Mouse (Mus musculus): ENCODE data around the gene Sh3bgrl. TPM values are rescaled to one million over a fixed set of nuclear protein-coding genes. Genes with fewer than 3 reads are reported as not detected.

The Sh3bgrl gene
- polyA plus RNA-seq, 1 experiment from 2014 or later: 57.1 TPM

GRCm38 (mm10) chrX:109087073-109087472 is 8.1 kb upstream of the Sh3bgrl start:
- Histone ChIP-seq H3K9me3 (replicated peaks; ENCODE audit: low read length) (no peaks in the 10 kb centered on the region), H3K4me2 (ENCODE audit: low read length) (no peak overlapping the region), H3K4me3 (replicated peaks; ENCODE audit: low read depth, low read length) (no peak overlapping the region), H3K4me1 (replicated peaks; ENCODE audit: insufficient read depth, low read length) (no peaks in the 10 kb centered on the region), H3K27me3 (ENCODE audit: insufficient read depth, low read length) (no peaks in the 10 kb centered on the region), H3K27ac (no peak overlapping the region), H3K9ac (ENCODE audit: low read depth, low read length) (no peak overlapping the region), H3K36me3 (ENCODE audit: insufficient read depth, low read length) (no peaks in the 10 kb centered on the region)
- no peak for ATAC-seq (replicated peaks; ENCODE audit: low FRiP score, low read depth)
- no peak for DNase-seq (ENCODE audit: low spot score)
- no peak for TF ChIP-seq CTCF (IDR thresholded peaks at IDR 0.05; ENCODE audit: low read depth)

DNA sequence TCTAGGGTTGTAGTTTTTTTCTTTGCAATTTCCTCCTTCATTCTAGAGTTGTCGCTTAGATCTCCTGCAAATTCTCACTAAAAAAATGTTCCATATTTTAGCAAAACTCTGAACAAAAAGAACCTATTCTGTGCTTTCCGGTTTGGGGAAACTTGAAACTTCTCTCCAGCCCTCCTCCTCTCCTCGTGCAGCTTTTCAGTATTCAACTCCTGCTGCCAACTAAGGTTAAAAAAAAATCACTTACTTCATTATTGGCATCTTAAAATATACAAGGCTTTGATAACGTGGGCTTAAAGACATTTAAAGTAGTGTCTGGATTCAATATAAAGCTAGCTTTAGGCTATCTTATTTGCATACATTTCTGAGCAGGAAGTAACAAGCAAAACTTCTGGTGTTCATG is 365 bp upstream of the Sh3bgrl start:
- 17% methylated on average over 4 of the region's 4 CpGs for WGBS
- Histone ChIP-seq H3K27ac (peak overlapping the region; percentile 72), H3K36me3 (ENCODE audit: insufficient read depth, low read length) (no peaks in the 10 kb centered on the region), H3K4me1 (replicated peaks; ENCODE audit: insufficient read depth, low read length) (no peaks in the 10 kb centered on the region), H3K9me3 (replicated peaks; ENCODE audit: low read length) (no peaks in the 10 kb centered on the region), H3K9ac (ENCODE audit: low read depth, low read length) (0 out of 2 replicates have a peak overlapping the region, but pooled peaks have one; percentile 40), H3K4me2 (ENCODE audit: low read length) (peak overlapping the region; percentile 53), H3K4me3 (replicated peaks; ENCODE audit: low read depth, low read length) (peak overlapping the region; percentile 52), H3K27me3 (ENCODE audit: insufficient read depth, low read length) (no peaks in the 10 kb centered on the region)
- ATAC-seq (replicated peaks; ENCODE audit: low FRiP score, low read depth) (no peak), DNase-seq (ENCODE audit: low spot score) (no peak)
- no peak for TF ChIP-seq CTCF (IDR thresholded peaks at IDR 0.05; ENCODE audit: low read depth)

DNA sequence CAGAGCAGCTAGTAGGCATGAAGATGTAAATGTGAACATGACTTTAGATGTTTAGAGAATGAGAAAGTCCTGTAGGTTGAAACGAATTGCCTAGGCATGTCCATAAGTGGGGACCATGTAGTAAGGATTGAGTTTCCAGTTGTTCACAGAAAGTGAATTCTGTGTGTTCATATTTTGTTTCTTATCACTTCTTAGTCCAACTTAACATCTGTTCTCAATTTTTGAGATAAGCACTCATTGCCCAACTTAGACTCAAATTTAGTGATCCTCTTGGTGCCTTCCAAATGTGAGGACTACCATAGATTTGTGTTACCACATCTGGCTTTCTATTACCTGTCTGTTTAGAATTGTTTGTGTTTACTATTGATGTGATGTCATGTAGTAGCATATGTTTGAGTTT is 3.3 kb downstream of the Sh3bgrl start:
- Histone ChIP-seq H3K36me3 (ENCODE audit: insufficient read depth, low read length) (no peaks in the 10 kb centered on the region), H3K9ac (ENCODE audit: low read depth, low read length) (no peak overlapping the region), H3K27me3 (ENCODE audit: insufficient read depth, low read length) (no peaks in the 10 kb centered on the region), H3K4me2 (ENCODE audit: low read length) (no peak overlapping the region), H3K4me1 (replicated peaks; ENCODE audit: insufficient read depth, low read length) (no peaks in the 10 kb centered on the region), H3K27ac (no peak overlapping the region), H3K4me3 (replicated peaks; ENCODE audit: low read depth, low read length) (no peak overlapping the region), H3K9me3 (replicated peaks; ENCODE audit: low read length) (no peaks in the 10 kb centered on the region)
- DNase-seq (ENCODE audit: low spot score): no peak
- WGBS: 80% methylated on average over 1 of the region's 1 CpGs
- no peak for ATAC-seq (replicated peaks; ENCODE audit: low FRiP score, low read depth)
- TF ChIP-seq CTCF (IDR thresholded peaks at IDR 0.05; ENCODE audit: low read depth): no peak

DNA sequence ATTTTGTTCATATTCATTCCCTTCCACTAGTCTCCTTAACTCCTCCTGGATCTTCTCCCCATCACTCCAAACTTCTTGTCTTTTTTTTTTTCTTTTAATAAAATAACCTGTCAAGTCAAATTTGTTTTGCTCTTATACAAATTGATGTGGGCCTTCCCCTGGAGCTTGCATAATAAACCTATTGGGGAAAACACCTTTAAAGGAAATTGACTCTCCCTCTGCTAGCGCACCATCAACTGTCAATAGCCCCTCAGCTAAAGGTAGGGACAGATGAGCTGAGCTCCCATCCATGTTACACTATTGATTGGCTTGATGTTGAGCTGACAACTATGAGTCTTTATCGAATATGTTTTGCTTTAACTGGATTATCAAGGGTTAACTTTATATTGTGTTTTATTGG is 5.3 kb downstream of the Sh3bgrl start:
- H3K27ac ChIP-seq: no peak overlapping the region
- no peaks in the 10 kb centered on the region for H3K4me1 ChIP-seq (replicated peaks; ENCODE audit: insufficient read depth, low read length)
- H3K9ac ChIP-seq (ENCODE audit: low read depth, low read length): no peak overlapping the region
- H3K9me3 ChIP-seq (replicated peaks; ENCODE audit: low read length): no peaks in the 10 kb centered on the region
- 93% methylated on average over 2 of the region's 2 CpGs for WGBS
- H3K27me3 ChIP-seq (ENCODE audit: insufficient read depth, low read length): no peaks in the 10 kb centered on the region
- DNase-seq (ENCODE audit: low spot score) (no peak), ATAC-seq (replicated peaks; ENCODE audit: low FRiP score, low read depth) (no peak)
- H3K4me3 ChIP-seq (replicated peaks; ENCODE audit: low read depth, low read length): no peak overlapping the region
- H3K4me2 ChIP-seq (ENCODE audit: low read length): no peak overlapping the region
- no peak for TF ChIP-seq CTCF (IDR thresholded peaks at IDR 0.05; ENCODE audit: low read depth)
- H3K36me3 ChIP-seq (ENCODE audit: insufficient read depth, low read length): no peaks in the 10 kb centered on the region

DNA sequence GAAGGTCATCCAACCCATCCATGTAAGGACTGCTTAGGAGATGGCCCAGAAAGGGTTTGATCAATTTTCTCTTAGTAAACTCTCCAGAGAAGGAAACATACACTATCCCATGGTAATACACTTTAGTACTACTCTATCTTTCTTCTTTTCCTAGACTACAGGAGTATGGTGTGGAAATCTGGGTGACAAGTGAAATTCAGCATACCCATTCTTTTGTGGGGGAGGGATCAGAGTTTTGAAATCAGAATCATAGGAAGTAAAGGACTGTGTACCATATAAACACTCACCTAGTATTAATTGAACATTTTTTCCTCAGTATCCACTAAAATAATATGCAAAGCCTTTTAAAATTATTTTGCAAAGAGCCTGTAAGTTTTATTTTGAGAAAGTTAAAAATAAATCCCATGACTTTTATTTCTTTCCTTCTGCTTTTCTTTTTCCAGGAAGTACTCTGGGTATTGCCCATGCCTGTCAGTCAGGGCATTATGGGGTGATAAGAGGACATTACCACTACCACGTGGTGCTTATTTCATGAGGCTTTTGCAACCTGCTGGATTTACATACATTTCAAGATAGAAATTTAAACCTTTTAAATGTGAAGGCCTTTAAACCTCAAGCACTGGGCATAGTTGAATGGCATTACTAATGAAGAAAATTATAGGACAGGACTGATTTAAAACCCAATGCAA is 13.1 kb downstream of the Sh3bgrl start:
- Histone ChIP-seq H3K9me3 (replicated peaks; ENCODE audit: low read length) (no peaks in the 10 kb centered on the region), H3K4me1 (replicated peaks; ENCODE audit: insufficient read depth, low read length) (no peaks in the 10 kb centered on the region), H3K4me3 (replicated peaks; ENCODE audit: low read depth, low read length) (no peak overlapping the region), H3K27ac (no peak overlapping the region), H3K9ac (ENCODE audit: low read depth, low read length) (no peak overlapping the region), H3K36me3 (ENCODE audit: insufficient read depth, low read length) (no peaks in the 10 kb centered on the region), H3K4me2 (ENCODE audit: low read length) (no peak overlapping the region), H3K27me3 (ENCODE audit: insufficient read depth, low read length) (no peaks in the 10 kb centered on the region)
- no peak for DNase-seq (ENCODE audit: low spot score)
- no peak for TF ChIP-seq CTCF (IDR thresholded peaks at IDR 0.05; ENCODE audit: low read depth)
- no peak for ATAC-seq (replicated peaks; ENCODE audit: low FRiP score, low read depth)
- 31% methylated on average over 1 of the region's 1 CpGs for WGBS

DNA sequence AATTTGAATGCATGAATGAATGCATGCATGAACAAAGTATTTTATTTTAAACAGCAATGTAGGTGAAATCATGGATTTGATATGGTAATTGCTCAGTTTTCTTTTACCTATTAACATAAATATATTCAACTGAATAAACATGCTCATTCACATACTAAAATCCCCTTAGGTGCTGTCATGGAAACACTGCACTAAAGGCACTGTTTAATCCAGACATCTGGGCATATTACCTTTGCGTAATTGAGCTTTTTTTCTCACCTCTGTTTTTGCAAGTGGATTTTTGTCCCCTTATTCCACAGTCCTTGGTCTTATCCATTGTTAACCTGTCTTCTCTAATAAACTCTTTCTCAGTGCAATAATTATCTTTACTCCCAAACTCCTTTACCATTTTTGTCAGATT is 17.7 kb downstream of the Sh3bgrl start:
- ATAC-seq (replicated peaks; ENCODE audit: low FRiP score, low read depth) (no peak), DNase-seq (ENCODE audit: low spot score) (no peak)
- no peak overlapping the region for H3K9ac ChIP-seq (ENCODE audit: low read depth, low read length)
- no peaks in the 10 kb centered on the region for H3K36me3 ChIP-seq (ENCODE audit: insufficient read depth, low read length)
- H3K4me3 ChIP-seq (replicated peaks; ENCODE audit: low read depth, low read length): no peak overlapping the region
- H3K27me3 ChIP-seq (ENCODE audit: insufficient read depth, low read length): no peaks in the 10 kb centered on the region
- H3K9me3 ChIP-seq (replicated peaks; ENCODE audit: low read length): no peaks in the 10 kb centered on the region
- no peak overlapping the region for H3K4me2 ChIP-seq (ENCODE audit: low read length)
- TF ChIP-seq CTCF (IDR thresholded peaks at IDR 0.05; ENCODE audit: low read depth): no peak
- no peak overlapping the region for H3K27ac ChIP-seq
- WGBS: 93% methylated on average over 1 of the region's 1 CpGs
- no peaks in the 10 kb centered on the region for H3K4me1 ChIP-seq (replicated peaks; ENCODE audit: insufficient read depth, low read length)

Data from kidney, postnatal 0 days (tissue).